Mouse (Mus musculus) intestine, embryonic 16.5 days (tissue): Measurements from ENCODE around the gene Sugp2. TPM values are rescaled to one million over a fixed set of nuclear protein-coding genes. Genes with fewer than 3 reads are reported as not detected.
"Not testable (repeated sequence)": the region's sequence is repeated elsewhere in the genome, so short reads cannot be mapped to it uniquely, and the experiment has no call there.

Experiments
- ATAC-seq: fragments of 200-750 bp; cut with Nextera tagmentation; 2 replicates; pipeline ENCODE4 v1.8.0; 2017; ENCODE audit warnings: moderate TSS enrichment, moderate library complexity
- H3K27ac ChIP-seq: fragments of 300-500 bp; sonication (generic); 2 replicates; pipeline ENCODE4 v1.5.1; 2014; ENCODE audit warnings: mild to moderate bottlenecking, low read length
- H3K27me3 ChIP-seq: fragments of 300-500 bp; sonication (generic); replicated peaks from 2 replicates; pipeline ENCODE4 v1.6.1; 2014; ENCODE audit warnings: low read length, control low read depth, mixed read lengths; ENCODE audit not compliant: control insufficient read depth, insufficient read depth
- H3K36me3 ChIP-seq: fragments of 300-500 bp; sonication (generic); 2 replicates; pipeline ENCODE4 v1.6.1; 2014; ENCODE audit warnings: low read length, control low read depth; ENCODE audit not compliant: control insufficient read depth, insufficient read depth
- H3K4me1 ChIP-seq: fragments of 300-500 bp; sonication (generic); 2 replicates; pipeline ENCODE4 v1.6.1; 2014; ENCODE audit warnings: low read length, control low read depth, mixed read lengths; ENCODE audit not compliant: control insufficient read depth, insufficient read depth
- H3K4me2 ChIP-seq: fragments of 300-500 bp; sonication (generic); 2 replicates; pipeline ENCODE4 v1.6.1; 2014; ENCODE audit warnings: low read depth, low read length, control low read depth
- H3K4me3 ChIP-seq: fragments of 300-500 bp; sonication (generic); 2 replicates; pipeline ENCODE4 v1.5.1; 2014; ENCODE audit warnings: mild to moderate bottlenecking, low read length
- H3K9ac ChIP-seq: fragments of 300-500 bp; sonication (generic); 2 replicates; pipeline ENCODE4 v1.6.1; 2014; ENCODE audit warnings: low read depth, low read length
- H3K9me3 ChIP-seq: fragments of 300-500 bp; sonication (generic); 2 replicates; pipeline ENCODE4 v1.6.1; 2016; ENCODE audit warnings: low read length, control low read depth; ENCODE audit not compliant: control insufficient read depth
- WGBS: fragments of 180-500 bp; shearing (Covaris S2); extraction: QIAGEN DNeasy Blood & Tissue Kit; methylation state at CpG from one replicate; pipeline ENCODE4 v1.1.7; 2014; 5-methylcytosine and 5-hydroxymethylcytosine counted together
- polyA plus RNA-seq: library from polyadenylated mRNA; unstranded; fragments of >200 nt; fragmentation: Nextera tagmentation; extraction: Ambion mirVana; gene quantifications from 2 replicates; pipeline ENCODE4 v1.2.1, GENCODE M21; 2015

Gene Sugp2
- polyA plus RNA-seq, 1 experiment from 2014 or later = 18.1 TPM

- no peaks in the 10 kb centered on the region for H3K9me3 ChIP-seq
- H3K36me3 ChIP-seq = no peaks in the 10 kb centered on the region
- WGBS = 50% methylated on average over 1 of the region's 1 CpGs
- H3K4me3 ChIP-seq = no peak overlapping the region
- H3K4me1 ChIP-seq = peaks cover 6% of the 10 kb centered on the region; the same call in 1 of the 2 replicates
- H3K27ac ChIP-seq = no peak overlapping the region
- no peaks in the 10 kb centered on the region for H3K27me3 ChIP-seq
- ATAC-seq = no peak
- H3K4me2 ChIP-seq = no peak overlapping the region
- H3K9ac ChIP-seq = no peak overlapping the region
Measured at GRCm38 (mm10) chr8:70204757-70205156, 29.3 kb upstream of the Sugp2 start.

GRCm38 (mm10) chr8:70208130-70208529 lies 25.9 kb upstream of the Sugp2 start:
- WGBS = 43% methylated on average over 1 of the region's 1 CpGs
- no peak overlapping the region for H3K4me2 ChIP-seq
- H3K4me3 ChIP-seq = no peak overlapping the region
- no peak for ATAC-seq
- H3K4me1 ChIP-seq = 0 out of 2 replicates have a peak, but pooled peaks cover 5% of the 10 kb centered on the region
- no peak overlapping the region for H3K9ac ChIP-seq
- H3K27ac ChIP-seq = no peak overlapping the region
- H3K9me3 ChIP-seq = no peaks in the 10 kb centered on the region
- H3K27me3 ChIP-seq = no peaks in the 10 kb centered on the region
- H3K36me3 ChIP-seq = no peaks in the 10 kb centered on the region

- Histone ChIP-seq H3K27ac (no peak overlapping the region), H3K4me2 (peak overlapping the region; percentile 19), H3K27me3 (no peaks in the 10 kb centered on the region), H3K4me3 (no peak overlapping the region), H3K9me3 (no peaks in the 10 kb centered on the region), H3K4me1 (0 out of 2 replicates have a peak, but pooled peaks cover 5% of the 10 kb centered on the region), H3K36me3 (no peaks in the 10 kb centered on the region), H3K9ac (peak overlapping the region; percentile 36)
- ATAC-seq = no peak
- 30% methylated on average over 8 of the region's 8 CpGs for WGBS
Measured at GRCm38 (mm10) chr8:70210538-70210937, 23.5 kb upstream of the Sugp2 start.

GRCm38 (mm10) chr8:70211275-70211674 lies 22.8 kb upstream of the Sugp2 start:
- WGBS = 82% methylated on average over 1 of the region's 1 CpGs
- ATAC-seq = no peak
- Histone ChIP-seq H3K27me3 (no peaks in the 10 kb centered on the region), H3K4me1 (0 out of 2 replicates have a peak, but pooled peaks cover 5% of the 10 kb centered on the region), H3K9me3 (no peaks in the 10 kb centered on the region), H3K36me3 (no peaks in the 10 kb centered on the region), H3K4me2 (peak overlapping the region; percentile 98), H3K27ac (no peak overlapping the region), H3K4me3 (peak overlapping the region; percentile 71), H3K9ac (peak overlapping the region; percentile 78)

GRCm38 (mm10) chr8:70211726-70212111 lies 22.3 kb upstream of the Sugp2 start:
- peak overlapping the region; percentile 71 for H3K4me3 ChIP-seq
- ATAC-seq = peak; percentile 2; the same call in 1 of the 2 replicates
- peak overlapping the region; percentile 78 for H3K9ac ChIP-seq
- no peaks in the 10 kb centered on the region for H3K36me3 ChIP-seq
- H3K27me3 ChIP-seq = no peaks in the 10 kb centered on the region
- H3K27ac ChIP-seq = peak overlapping the region; percentile 45; the same call in 1 of the 2 replicates
- H3K4me1 ChIP-seq = 0 out of 2 replicates have a peak, but pooled peaks cover 5% of the 10 kb centered on the region
- H3K9me3 ChIP-seq = no peaks in the 10 kb centered on the region
- 1% methylated on average over 31 of the region's 31 CpGs for WGBS
- peak overlapping the region; percentile 98 for H3K4me2 ChIP-seq

- Histone ChIP-seq H3K4me3 (peak within 1 kb of the TSS; percentile 71), H3K9ac (peak within 1 kb of the TSS; percentile 78), H3K27ac (peak within 1 kb of the TSS; percentile 45), H3K9me3 (no peaks in the 10 kb centered on the region), H3K4me1 (0 out of 2 replicates have a peak, but pooled peaks cover 5% of the 10 kb centered on the region), H3K27me3 (no peaks in the 10 kb centered on the region), H3K4me2 (peak within 1 kb of the TSS; percentile 98), H3K36me3 (no peaks in the 10 kb centered on the region)
- under 1% methylated on average over 66 of the region's 66 CpGs for WGBS
- peak; percentile 98 for ATAC-seq
Measured at GRCm38 (mm10) chr8:70212112-70213055, 21.6 kb upstream of the Sugp2 start, which contains the start of gene Slc25a42. TSS of gene Slc25a42 (minus strand) at chr8:70212305.

GRCm38 (mm10) chr8:70214411-70214810 lies 19.6 kb upstream of the Sugp2 start:
- no peak for ATAC-seq
- Histone ChIP-seq H3K9me3 (no peaks in the 10 kb centered on the region), H3K27me3 (no peaks in the 10 kb centered on the region), H3K4me3 (no peak overlapping the region), H3K4me1 (0 out of 2 replicates have a peak, but pooled peaks cover 5% of the 10 kb centered on the region), H3K4me2 (no peak overlapping the region), H3K36me3 (no peaks in the 10 kb centered on the region), H3K9ac (no peak overlapping the region), H3K27ac (no peak overlapping the region)
- 75% methylated on average over 3 of the region's 3 CpGs for WGBS

GRCm38 (mm10) chr8:70215092-70215491 lies 18.9 kb upstream of the Sugp2 start:
- H3K9me3 ChIP-seq = no peaks in the 10 kb centered on the region
- no peak overlapping the region for H3K9ac ChIP-seq
- WGBS = 76% methylated on average over 5 of the region's 5 CpGs
- no peaks in the 10 kb centered on the region for H3K36me3 ChIP-seq
- H3K27ac ChIP-seq = no peak overlapping the region
- H3K27me3 ChIP-seq = no peaks in the 10 kb centered on the region
- ATAC-seq = no peak
- 0 out of 2 replicates have a peak, but pooled peaks cover 5% of the 10 kb centered on the region for H3K4me1 ChIP-seq
- no peak overlapping the region for H3K4me2 ChIP-seq
- no peak overlapping the region for H3K4me3 ChIP-seq

- H3K9me3 ChIP-seq, H3K9ac ChIP-seq: not testable (repeated sequence)
- WGBS = 75% methylated on average over 3 of the region's 3 CpGs
Measured at GRCm38 (mm10) chr8:70216161-70216560, 17.9 kb upstream of the Sugp2 start.

More at GRCm38 (mm10) chr8:70216161-70216560, 17.9 kb upstream of the Sugp2 start:
- not testable (repeated sequence) for ATAC-seq, H3K4me2 ChIP-seq, H3K4me3 ChIP-seq, H3K27me3 ChIP-seq, H3K36me3 ChIP-seq, H3K4me1 ChIP-seq, H3K27ac ChIP-seq
